Mouse (Mus musculus) thymus, postnatal 10 days (tissue): ENCODE measurements around the gene Tead2.
A peak's percentile ranks its signal among the peaks of the same experiment; 100 is the strongest.
"Not testable (repeated sequence)": the region's sequence is repeated elsewhere in the genome, so short reads cannot be mapped to it uniquely, and the experiment has no call there.

ENCODE experiments used
- DNase-seq, 2 experiments: peaks; one replicate each; pipeline ENCODE4 v3.0.0; 2021; ENCODE audit warnings: low spot score in 2 of 2

The Tead2 gene

DNA sequence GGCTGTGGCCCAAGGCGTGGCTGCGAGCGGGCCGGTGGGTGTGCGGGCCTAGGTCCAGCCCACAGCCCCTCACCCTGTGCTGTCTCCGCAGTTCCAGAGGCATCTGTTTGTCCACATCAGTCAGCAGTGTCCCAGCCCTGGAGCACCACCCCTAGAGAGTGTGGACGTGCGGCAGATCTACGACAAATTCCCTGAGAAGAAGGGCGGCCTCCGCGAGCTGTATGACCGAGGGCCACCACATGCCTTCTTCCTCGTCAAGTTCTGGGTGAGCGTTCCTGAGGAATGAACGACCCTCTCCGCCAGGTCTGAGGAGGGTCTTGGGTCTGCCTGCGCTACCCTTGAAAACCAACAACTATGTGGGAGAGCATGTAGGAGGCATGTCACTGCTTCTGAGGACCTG lies 13.0 kb downstream of the Tead2 start:
- DNase-seq: no peak

DNA sequence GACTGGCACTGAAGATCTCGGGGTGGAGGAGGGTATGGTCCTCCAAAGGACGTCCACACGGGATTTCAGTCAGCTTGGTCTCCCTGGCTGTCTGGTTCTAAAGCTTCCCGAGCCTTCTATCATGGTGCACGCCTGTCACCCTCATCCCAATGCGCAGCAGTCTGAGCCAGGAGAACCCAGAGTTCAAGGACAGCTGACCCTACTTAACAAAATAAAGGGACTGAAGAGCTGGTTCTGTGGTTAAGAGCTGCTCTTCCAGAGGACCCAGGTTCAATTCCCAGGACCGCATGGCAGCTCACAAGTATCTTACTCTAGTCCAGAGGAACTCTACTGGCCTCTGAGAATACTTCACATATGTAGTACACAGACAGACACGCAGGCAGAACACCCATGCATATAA lies 13.5 kb downstream of the Tead2 start:
- no peak for DNase-seq

DNA sequence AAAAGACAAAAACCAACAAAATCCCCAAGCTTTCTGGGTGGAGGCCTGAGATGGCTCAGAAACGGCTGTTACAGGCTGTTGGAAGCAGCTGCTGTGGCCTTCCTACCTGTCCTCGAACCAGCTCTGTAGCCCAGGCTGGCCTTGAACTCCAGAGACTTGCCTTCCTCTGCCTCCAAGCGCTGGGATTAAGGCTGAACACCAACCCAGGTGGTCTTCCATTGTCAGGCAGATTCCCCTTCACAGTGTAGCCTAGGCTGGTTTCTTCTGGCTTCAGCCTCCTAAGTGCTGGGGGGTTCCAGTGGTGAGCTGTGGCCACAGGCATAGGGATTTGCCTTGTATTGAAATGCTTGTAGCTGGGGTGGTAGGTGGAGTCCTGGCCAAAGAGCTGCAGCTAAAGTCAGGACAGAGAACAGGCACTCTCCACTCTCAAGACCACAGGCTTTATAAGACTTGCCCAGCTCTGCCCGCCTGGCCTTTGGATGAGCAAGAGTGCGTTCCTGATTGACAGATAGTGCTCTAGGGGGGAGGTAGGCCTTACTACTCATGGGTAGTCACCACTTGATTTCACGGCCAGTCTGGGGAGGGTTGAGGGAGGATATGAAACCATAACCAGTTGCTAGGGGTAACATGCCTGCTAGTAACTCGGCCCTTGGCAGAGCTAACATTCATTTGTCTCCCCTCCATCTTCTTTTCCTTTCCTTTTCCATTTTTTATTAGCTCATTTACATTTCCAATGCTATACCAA lies 14.1 kb downstream of the Tead2 start:
- no peak for DNase-seq

DNA sequence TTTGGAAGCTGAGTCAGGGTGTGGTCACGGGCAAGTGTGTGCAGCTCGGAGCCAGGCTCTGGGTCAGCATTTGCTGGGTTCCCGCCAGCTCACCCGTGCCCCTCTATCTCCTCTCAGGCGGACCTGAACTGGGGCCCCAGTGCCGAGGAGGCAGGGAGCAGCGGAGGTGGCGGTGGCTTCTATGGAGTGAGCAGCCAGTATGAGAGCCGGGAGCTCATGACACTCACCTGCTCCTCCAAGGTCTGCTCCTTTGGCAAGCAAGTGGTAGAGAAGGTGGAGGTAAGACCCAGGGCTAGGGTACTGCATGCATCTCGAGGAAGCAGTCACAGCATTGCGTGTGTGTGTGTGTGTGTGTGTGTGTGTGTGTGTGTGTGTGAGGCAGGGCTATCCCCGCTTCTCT lies 15.6 kb downstream of the Tead2 start:
- no peak for DNase-seq

GRCm38 (mm10) chr7:45231941-45232340 lies 16.4 kb downstream of the Tead2 start:
- no peak for DNase-seq

GRCm38 (mm10) chr7:45232716-45233465 lies 17.3 kb downstream of the Tead2 start:
- DNase-seq: no peak

DNA sequence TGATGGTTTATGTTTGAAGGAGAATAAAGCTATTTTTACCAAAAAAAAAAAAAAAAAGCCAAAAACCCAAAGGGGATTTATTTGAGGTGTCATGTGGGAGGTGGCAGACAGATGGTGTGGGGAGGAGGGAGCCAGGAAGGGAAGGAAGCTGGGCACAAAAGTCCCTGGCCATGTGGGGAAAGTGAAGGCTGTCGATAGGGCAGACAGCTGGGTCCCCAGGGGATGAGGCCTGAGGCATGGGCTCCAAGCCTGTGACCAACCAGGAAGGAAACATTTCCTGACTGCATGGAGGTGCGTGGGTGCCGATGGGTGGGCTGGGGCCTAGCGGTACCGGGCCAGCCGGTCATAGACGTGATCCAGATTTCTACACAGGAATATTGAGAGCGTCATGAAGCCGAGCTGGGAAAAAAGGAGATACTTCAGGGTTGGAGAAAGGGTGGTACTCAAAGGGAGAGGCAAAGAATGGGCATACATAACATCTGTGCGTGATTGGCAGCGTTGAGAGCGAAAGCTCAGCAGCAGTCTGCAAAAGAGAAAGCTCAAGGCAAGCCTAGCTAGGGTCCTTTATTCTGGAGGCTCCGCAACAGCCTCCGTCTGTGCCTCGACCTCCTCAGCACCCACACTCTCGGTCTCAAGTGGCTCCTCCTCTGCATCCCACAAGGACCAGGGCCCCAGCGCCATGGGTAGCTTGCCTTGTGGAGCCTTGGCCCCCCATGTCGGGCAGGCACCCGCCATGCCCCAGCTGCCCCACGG lies 18.2 kb downstream of the Tead2 start:
- DNase-seq: no peak

DNA sequence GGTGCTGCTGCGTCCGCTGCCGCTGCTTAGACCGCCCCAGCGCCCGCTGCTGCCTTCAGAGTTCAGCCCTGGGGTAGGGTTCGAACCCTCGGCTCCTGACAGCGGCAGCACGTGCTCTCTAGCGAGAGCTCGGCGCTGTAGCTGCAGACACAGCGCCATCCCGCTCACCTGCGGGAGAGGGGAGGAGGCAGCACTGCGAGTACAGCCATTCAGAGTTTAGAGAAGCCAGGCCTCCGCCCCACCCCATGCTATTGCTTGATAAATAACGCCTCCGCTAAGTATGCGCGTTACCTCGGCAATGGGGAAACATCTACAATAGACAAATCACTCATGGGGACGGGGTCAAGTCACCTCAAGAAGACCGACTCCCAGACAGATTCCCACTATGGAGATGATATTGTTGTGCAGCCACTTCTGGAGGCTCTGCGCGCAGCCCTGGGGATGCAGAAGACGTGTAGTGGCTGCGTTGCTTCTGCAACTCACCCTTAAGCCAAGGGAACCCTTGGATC lies 18.8 kb downstream of the Tead2 start:
- no peak for DNase-seq

DNA sequence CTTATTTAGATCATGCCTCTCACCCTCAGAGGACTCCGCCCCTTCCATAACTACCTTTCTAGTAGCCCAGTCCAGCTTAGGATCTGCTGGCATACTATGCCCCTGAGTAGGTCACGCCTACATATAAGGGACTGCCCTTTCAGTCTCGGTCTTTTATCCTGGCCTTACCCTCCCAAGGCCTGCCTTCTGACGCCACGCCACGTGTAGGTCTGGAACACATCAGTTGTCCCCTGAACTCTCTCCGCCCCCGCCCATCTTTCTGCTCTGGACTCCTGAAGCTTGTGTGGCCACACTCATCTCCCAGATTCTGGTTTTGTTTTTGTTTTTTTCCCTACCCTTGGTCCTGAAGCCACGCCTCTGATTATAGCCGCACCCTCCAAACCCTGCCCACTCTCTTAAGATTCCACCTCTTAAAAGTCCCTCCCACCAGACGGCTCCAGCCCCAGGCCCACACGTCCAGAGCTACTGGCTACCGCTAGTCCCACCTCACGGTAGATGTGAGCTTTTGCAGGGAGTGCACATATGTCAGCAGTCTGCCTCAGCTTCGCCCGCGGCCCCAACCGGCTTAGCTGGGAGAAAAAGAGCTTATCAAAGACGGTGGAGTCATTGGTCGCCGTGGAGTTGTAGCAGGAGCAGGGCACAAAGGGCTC lies 19.5 kb downstream of the Tead2 start:
- no peak for DNase-seq

DNA sequence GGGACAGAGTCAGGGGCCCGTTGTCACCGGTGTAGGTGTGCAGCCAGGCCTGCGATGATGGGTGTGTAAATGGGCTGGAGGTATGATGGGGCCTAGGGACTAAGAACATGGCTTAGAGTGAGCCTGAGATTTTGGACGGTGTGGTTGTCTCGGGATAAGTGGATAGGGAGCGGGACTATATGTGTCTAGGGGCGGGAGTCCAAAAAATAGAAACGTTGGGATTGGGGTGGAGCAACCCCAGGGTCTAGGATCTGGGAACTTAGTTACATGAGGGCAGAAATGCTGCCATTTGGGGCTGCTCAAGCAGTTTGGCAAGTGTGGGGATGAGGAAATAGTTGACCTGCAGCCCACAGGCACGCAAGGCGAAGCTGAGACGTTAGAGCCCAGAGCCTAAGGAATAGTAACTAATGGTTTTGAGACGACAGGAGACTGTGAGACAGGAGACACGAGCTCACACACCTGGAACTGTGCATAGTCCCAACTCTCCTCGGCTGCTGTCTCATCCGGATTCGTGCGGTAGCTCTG lies 20.2 kb downstream of the Tead2 start:
- DNase-seq: no peak

GRCm38 (mm10) chr7:45237747-45238699 lies 22.5 kb downstream of the Tead2 start:
- DNase-seq: no peak

GRCm38 (mm10) chr7:45238723-45239496 lies 23.4 kb downstream of the Tead2 start, which contains the start of gene Cd37:
Cd37 (minus strand) TSS chr7:45239115.
- peak; percentile 60 to 63 for DNase-seq

- DNase-seq: no peak
These were observed 24.6 kb downstream of the Tead2 start for GRCm38 (mm10) chr7:45240109-45240508.

- no peak for DNase-seq
These were observed 25.3 kb downstream of the Tead2 start, which contains the start of gene Slc6a16 for GRCm38 (mm10) chr7:45240633-45241388. Slc6a16 (plus strand) TSS chr7:45241085.

GRCm38 (mm10) chr7:45241389-45241749 lies 25.8 kb downstream of the Tead2 start:
- no peak for DNase-seq

DNA sequence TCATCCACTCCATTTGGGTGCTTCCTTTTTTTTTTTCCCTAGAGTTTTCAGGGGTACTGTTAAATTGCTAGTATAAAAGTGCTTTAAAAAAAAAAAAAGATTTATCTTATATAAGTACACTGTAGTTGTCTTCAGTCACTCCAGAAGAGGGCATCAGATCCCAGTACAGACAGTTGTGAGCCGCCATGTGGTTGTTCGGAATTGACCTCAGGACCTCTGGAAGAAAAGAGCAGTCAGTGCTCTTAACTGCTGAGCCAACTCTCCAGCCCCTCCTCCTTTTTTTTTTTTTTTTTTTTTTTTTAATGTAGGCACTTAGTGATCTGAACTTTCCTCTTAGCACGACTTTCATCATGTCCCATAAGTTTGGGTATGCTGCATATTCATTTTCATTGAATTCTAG lies 32.1 kb downstream of the Tead2 start:
- no peak for DNase-seq

GRCm38 (mm10) chr7:45253806-45254205 lies 38.3 kb downstream of the Tead2 start:
- DNase-seq: no peak

- DNase-seq: not testable (repeated sequence)
These were observed 40.3 kb downstream of the Tead2 start for GRCm38 (mm10) chr7:45255822-45256221.
